Mouse (Mus musculus) left cerebral cortex, postnatal 25 days (tissue): Measurements from ENCODE around the gene Atp6v0a1. TPM values are rescaled to one million over a fixed set of nuclear protein-coding genes. Genes with fewer than 3 reads are reported as not detected.

Source experiments
- DNase-seq, 2 experiments: peaks; one replicate each; pipeline ENCODE4 v3.0.0; 2022; ENCODE audit warnings: low spot score in 2 of 2, mixed read lengths in 1 of 2
- intact Hi-C: fragments of 180-260 bp; cut with DNase I; formaldehyde crosslinking; loops from one replicate; pipeline ENCODE4 v1.15.1; 2025
- microRNA-seq, 2 experiments: library from miRNA; unstranded; fragments of <30 nt; microRNA quantifications; one replicate each; pipeline ENCODE4 v1.2.0; 2022
- total RNA-seq, 2 experiments: library from RNA; stranded (reverse); gene quantifications; 2 replicates each; pipeline ENCODE4 v1.2.3; 2021

Atp6v0a1 gene
- total RNA-seq, 2 experiments from 2014 or later, result 465 to 475 TPM

DNA sequence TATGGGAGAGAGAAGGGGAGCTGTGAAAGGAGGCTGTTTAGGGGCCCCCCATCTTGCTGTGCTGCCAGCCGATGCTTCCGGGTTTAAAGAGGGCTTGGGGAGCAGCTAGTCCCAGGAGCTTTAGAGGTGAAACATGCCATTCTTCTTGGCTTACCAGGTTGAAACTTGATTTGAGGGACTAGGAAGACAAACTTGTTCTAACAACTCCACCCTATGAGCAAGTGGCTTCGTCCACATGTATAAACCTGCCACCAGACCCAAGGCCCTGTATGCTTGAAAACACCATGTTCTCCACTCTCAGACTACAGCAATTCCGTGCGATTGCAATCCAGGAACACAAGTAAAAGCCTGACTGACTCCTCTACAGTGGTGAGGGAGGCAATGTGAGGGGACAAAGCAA lies 93.8 kb downstream of the Atp6v0a1 start:
- intact Hi-C loops, result no loop called here
- no peak for DNase-seq

GRCm38 (mm10) chr11:101109351-101109750 lies 100.1 kb downstream of the Atp6v0a1 start:
- intact Hi-C loops, result no loop called here
- no peak for DNase-seq

DNA sequence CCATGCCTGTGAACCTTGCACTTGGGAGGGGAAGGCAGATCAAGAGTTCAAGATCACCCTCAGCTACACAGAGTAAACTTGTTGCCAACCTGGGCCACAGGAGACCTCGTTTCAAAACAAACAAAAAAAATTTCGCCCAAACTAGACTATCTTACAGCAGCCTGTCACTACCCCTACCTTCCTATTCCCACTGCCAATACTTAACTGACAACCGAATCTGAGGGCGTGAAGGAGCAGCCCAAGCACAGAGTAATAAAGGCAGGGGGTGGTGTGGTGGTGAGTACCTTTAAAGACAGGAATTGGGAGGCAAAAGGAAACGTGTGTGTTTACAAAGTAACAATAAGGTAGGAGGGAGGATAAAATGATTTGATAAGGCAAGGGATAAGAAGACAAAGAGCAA lies 101.5 kb downstream of the Atp6v0a1 start:
- DNase-seq, result no peak
- intact Hi-C loops, result no loop called here

- DNase-seq, result no peak
- intact Hi-C loops, result no loop called here
These were observed 101.9 kb downstream of the Atp6v0a1 start for GRCm38 (mm10) chr11:101111178-101111577.

- no peak for DNase-seq
- intact Hi-C loops, result no loop called here
These were observed 102.9 kb downstream of the Atp6v0a1 start for GRCm38 (mm10) chr11:101112186-101112585.

Small RNA genes lying within 50 kb of the gene (microRNA-seq; reads per million reads assigned to microRNA genes)
- gene Mir6928, result 1.2 to 3.4 reads per million in 2 experiments

Other genes starting within 250 kb of the Atp6v0a1 start
- gene Kcnh4, start 249.5 kb upstream of the Atp6v0a1 start, total RNA-seq, result 10 to 100 TPM; 10.2 to 16.6 TPM
- gene Hcrt, start 246.5 kb upstream of the Atp6v0a1 start, total RNA-seq, result 10 to 100 TPM in 1 of 2 experiments, not detected in 1; 27.1 TPM
- 1 to 10 TPM; 6.3 to 9.7 TPM for gene Ghdc, start 238.5 kb upstream of the Atp6v0a1 start, total RNA-seq
- 10 to 100 TPM; 20.1 to 23.1 TPM for gene Stat5b, start 158.7 kb upstream of the Atp6v0a1 start, total RNA-seq
- 1 to 10 TPM; 2.1 to 2.2 TPM for gene Stat5a, start 150.1 kb upstream of the Atp6v0a1 start, total RNA-seq
- 10 to 100 TPM; 44.1 to 45.0 TPM for gene Stat3, start 69.9 kb upstream of the Atp6v0a1 start, total RNA-seq
- gene Cavin1, start 38.6 kb upstream of the Atp6v0a1 start, total RNA-seq, result 10 to 100 TPM; 16.6 to 18.0 TPM
- 1 to 10 TPM; 7.6 to 8.3 TPM for gene Naglu, start 60.6 kb downstream of the Atp6v0a1 start, total RNA-seq
- gene Hsd17b1, start 69.0 kb downstream of the Atp6v0a1 start, total RNA-seq, result 1 to 10 TPM; 1.2 to 1.4 TPM
- 10 to 100 TPM; 26.0 to 28.5 TPM for gene Coasy, start 73.1 kb downstream of the Atp6v0a1 start, total RNA-seq
- gene Mlx, start 77.8 kb downstream of the Atp6v0a1 start, total RNA-seq, result 10 to 100 TPM; 47.1 to 53.0 TPM
- gene Psmc3ip, start 86.0 kb downstream of the Atp6v0a1 start, total RNA-seq, result 1 to 10 TPM; 3.6 to 3.9 TPM
- gene Retreg3, start 110.4 kb downstream of the Atp6v0a1 start, total RNA-seq, result 10 to 100 TPM; 56.2 to 56.7 TPM
- 10 to 100 TPM; 44.9 to 46.6 TPM for gene Tubg1, start 110.5 kb downstream of the Atp6v0a1 start, total RNA-seq
- 10 to 100 TPM; 47.5 to 48.6 TPM for gene Tubg2, start 146.5 kb downstream of the Atp6v0a1 start, total RNA-seq
- gene Cntnap1, start 161.1 kb downstream of the Atp6v0a1 start, total RNA-seq, result 100 to 1,000 TPM; 153 to 170 TPM
- gene Plekhh3, start 161.9 kb downstream of the Atp6v0a1 start, total RNA-seq, result 10 to 100 TPM in 1 of 2 experiments, 1 to 10 TPM in 1; 8.8 to 11.5 TPM
- under 1 TPM; 0.18 to 0.28 TPM for gene Ccr10, start 166.0 kb downstream of the Atp6v0a1 start, total RNA-seq
- 10 to 100 TPM; 42.8 to 48.5 TPM for gene Ezh1, start 217.0 kb downstream of the Atp6v0a1 start, total RNA-seq
- gene Ramp2, start 236.6 kb downstream of the Atp6v0a1 start, total RNA-seq, result 10 to 100 TPM; 39.9 to 44.5 TPM
- gene Vps25, start 244.3 kb downstream of the Atp6v0a1 start, total RNA-seq, result 10 to 100 TPM; 62.4 to 65.7 TPM